Mouse (Mus musculus): ENCODE measurements around the gene Col26a1. TPM values are rescaled to one million over a fixed set of nuclear protein-coding genes. Genes with fewer than 3 reads are reported as not detected.

Gene Col26a1
- total and polyA plus RNA-seq, 3 experiments = 0.72 TPM; not detected in 2

- no peak overlapping the region for H3K4me3 ChIP-seq (replicated peaks in 1 of 3; ENCODE audit: low read depth in 2 of 3, low read length in 2 of 3, poor library complexity in 1 of 3)
- no peak for TF ChIP-seq SIN3A (IDR thresholded peaks at IDR 0.05; ENCODE audit: low read length)
- no peak for TF ChIP-seq HCFC1 (IDR thresholded peaks at IDR 0.05; ENCODE audit: low read depth, low read length)
- TF ChIP-seq MAFK (IDR thresholded peaks at IDR 0.05; ENCODE audit: insufficient replicate concordance, low read length) = no peak
- no peak for TF ChIP-seq ZKSCAN1 (IDR thresholded peaks at IDR 0.05; ENCODE audit: borderline replicate concordance, low read depth, low read length)
- no peak for TF ChIP-seq USF1 (IDR thresholded peaks at IDR 0.05; ENCODE audit: low read depth, low read length)
- TF ChIP-seq CHD1 (IDR thresholded peaks at IDR 0.05; ENCODE audit: low read depth, low read length) = no peak
- TF ChIP-seq KAT2A (IDR thresholded peaks at IDR 0.05; ENCODE audit: insufficient replicate concordance, low read length) = no peak
- no peaks in the 10 kb centered on the region for H3K36me3 ChIP-seq (replicated peaks in 1 of 2; ENCODE audit: control insufficient read depth in 1 of 2, insufficient read depth in 1 of 2, low read length in 1 of 2)
- in situ Hi-C loops (cut with MboI; ENCODE audit: low pct_ligation_motif_present, low pct_unique_long_range_greater_than_20kb, low sequenced_read_pairs) = loop anchor here (5.0 kb wide), 1 partner anchor 91 kb away; the partner anchor contains the start of gene Col26a1
- no peak for DNase-seq (ENCODE audit: extremely low read depth)
- H3K9ac ChIP-seq (ENCODE audit: insufficient read depth, low read depth) = no peak overlapping the region
- no peak overlapping the region for H3K27ac ChIP-seq (ENCODE audit: insufficient read depth, low read depth)
- no peaks in the 10 kb centered on the region for H3K79me2 ChIP-seq (replicated peaks; ENCODE audit: control insufficient read depth, extremely low read depth, insufficient read depth, poor library complexity, severe bottlenecking)
- no peak overlapping the region for H3K4me2 ChIP-seq (ENCODE audit: insufficient read depth, low read depth, poor library complexity, severe bottlenecking)
- dilution Hi-C loops (cut with MboI; ENCODE audit: extremely low pct_ligation_motif_present, extremely low pct_unique_long_range_greater_than_20kb, low sequenced_read_pairs) = no loop called here
- H3K9me3 ChIP-seq (replicated peaks; ENCODE audit: low read length) = peaks cover 4% of the 10 kb centered on the region
- peaks cover 6 to 10% of the 10 kb centered on the region in 2 experiments for H3K4me1 ChIP-seq (ENCODE audit: control insufficient read depth in 1 of 2, insufficient read depth in 2 of 2)
- peaks cover 52% of the 10 kb centered on the region for H3K27me3 ChIP-seq (replicated peaks)
Measured at GRCm38 (mm10) chr5:136791204-136791603, 91.8 kb downstream of the Col26a1 start.

- Histone ChIP-seq H3K4me1 (ENCODE audit: control insufficient read depth in 1 of 2, insufficient read depth in 2 of 2) (peaks cover 2 to 4% of the 10 kb centered on the region in 2 experiments; a peak in 3 of 4 replicates), H3K4me3 (replicated peaks in 1 of 3; ENCODE audit: low read depth in 2 of 3, low read length in 2 of 3, poor library complexity in 1 of 3) (no peak overlapping the region), H3K36me3 (replicated peaks in 1 of 2; ENCODE audit: control insufficient read depth in 1 of 2, insufficient read depth in 1 of 2, low read length in 1 of 2) (no peaks in the 10 kb centered on the region), H3K79me2 (replicated peaks; ENCODE audit: control insufficient read depth, extremely low read depth, insufficient read depth, poor library complexity, severe bottlenecking) (no peaks in the 10 kb centered on the region), H3K27me3 (replicated peaks) (peaks cover 57% of the 10 kb centered on the region), H3K9me3 (replicated peaks; ENCODE audit: low read length) (peaks cover 4% of the 10 kb centered on the region), H3K4me2 (ENCODE audit: insufficient read depth, low read depth, poor library complexity, severe bottlenecking) (no peak overlapping the region), H3K9ac (ENCODE audit: insufficient read depth, low read depth) (no peak overlapping the region), H3K27ac (ENCODE audit: insufficient read depth, low read depth) (no peak overlapping the region)
- DNase-seq (ENCODE audit: extremely low read depth) = peak; percentile 73
- in situ Hi-C loops (cut with MboI; ENCODE audit: low pct_ligation_motif_present, low pct_unique_long_range_greater_than_20kb, low sequenced_read_pairs) (loop anchor here (5.0 kb wide), 1 partner anchor 92 kb away; the partner anchor contains the start of gene Col26a1), dilution Hi-C loops (cut with MboI; ENCODE audit: extremely low pct_ligation_motif_present, extremely low pct_unique_long_range_greater_than_20kb, low sequenced_read_pairs) (no loop called here)
- TF ChIP-seq CTCF (conservative IDR thresholded peaks at IDR 0.05 in 1 of 2, IDR thresholded peaks at IDR 0.05 in 1 of 2; ENCODE audit: low read depth in 2 of 2, low read length in 2 of 2) (peak; percentile 73 to 96), ZC3H11A (IDR thresholded peaks at IDR 0.05; ENCODE audit: low read depth, low read length) (peak; percentile 26; the same call in 1 of the 2 replicates), RCOR1 (conservative IDR thresholded peaks at IDR 0.05; ENCODE audit: low read depth, low read length) (no peak), NELFE (IDR thresholded peaks at IDR 0.05; ENCODE audit: low read depth, low read length) (no peak), POLR2A (IDR thresholded peaks at IDR 0.05; ENCODE audit: low read depth, low read length) (no peak), E2F4 (IDR thresholded peaks at IDR 0.05; ENCODE audit: insufficient replicate concordance, low read depth, low read length) (no peak), MAX (IDR thresholded peaks at IDR 0.05; ENCODE audit: low read length) (no peak), CHD2 (IDR thresholded peaks at IDR 0.05; ENCODE audit: low read length) (no peak), MYC (IDR thresholded peaks at IDR 0.05; ENCODE audit: low read depth, low read length) (no peak), USF2 (conservative IDR thresholded peaks at IDR 0.05; ENCODE audit: low read depth, low read length) (no peak), ELF1 (IDR thresholded peaks at IDR 0.05; ENCODE audit: low read depth, low read length) (no peak), JUN (IDR thresholded peaks at IDR 0.05; ENCODE audit: insufficient read depth, low read depth, low read length) (no peak), RAD21 (IDR thresholded peaks at IDR 0.05; ENCODE audit: low read depth, low read length) (peak; percentile 92), IRF4 (IDR thresholded peaks at IDR 0.05; ENCODE audit: low read depth, low read length) (no peak), ZMIZ1 (IDR thresholded peaks at IDR 0.05; ENCODE audit: low read depth, low read length) (no peak), TCF12 (IDR thresholded peaks at IDR 0.05; ENCODE audit: low read depth, low read length) (peak; percentile 35; the same call in 1 of the 2 replicates), BHLHE40 (IDR thresholded peaks at IDR 0.05; ENCODE audit: low read depth, low read length) (no peak), UBTF (IDR thresholded peaks at IDR 0.05; ENCODE audit: low read depth, low read length) (no peak), MAZ (IDR thresholded peaks at IDR 0.05; ENCODE audit: low read depth, low read length) (no peak), MAFK (IDR thresholded peaks at IDR 0.05; ENCODE audit: insufficient replicate concordance, low read length) (no peak), MEF2A (IDR thresholded peaks at IDR 0.05; ENCODE audit: borderline replicate concordance, low read depth, low read length) (no peak), USF1 (IDR thresholded peaks at IDR 0.05; ENCODE audit: low read depth, low read length) (no peak), GABPA (IDR thresholded peaks at IDR 0.05; ENCODE audit: insufficient replicate concordance, low read depth, low read length) (no peak), KAT2A (IDR thresholded peaks at IDR 0.05; ENCODE audit: insufficient replicate concordance, low read length) (no peak), HCFC1 (IDR thresholded peaks at IDR 0.05; ENCODE audit: low read depth, low read length) (no peak), ZKSCAN1 (IDR thresholded peaks at IDR 0.05; ENCODE audit: borderline replicate concordance, low read depth, low read length) (no peak), JUND (conservative IDR thresholded peaks at IDR 0.05; ENCODE audit: low read depth, low read length) (no peak), PAX5 (IDR thresholded peaks at IDR 0.05; ENCODE audit: low read length) (no peak), POLR2AphosphoS2 (IDR thresholded peaks at IDR 0.05; ENCODE audit: low read depth, low read length) (no peak)
Measured at GRCm38 (mm10) chr5:136790570-136791196, 92.3 kb downstream of the Col26a1 start.
